Mouse (Mus musculus) liver, postnatal 0 days (tissue): Measurements from ENCODE around the gene Rad51b.
A peak's percentile ranks its signal among the peaks of the same experiment; 100 is the strongest.

Source experiments
- CTCF ChIP-seq: sonication (generic); IDR thresholded peaks from 2 replicates; pipeline ENCODE4 v1.5.1; 2016; ENCODE audit warnings: antibody characterized with exemption, low read depth
- EP300 ChIP-seq: IDR thresholded peaks from 2 replicates; pipeline ENCODE4 v1.6.1; 2016; ENCODE audit warnings: antibody characterized with exemption, low read depth, mild to moderate bottlenecking

- peak; percentile 46 for TF ChIP-seq CTCF
- TF ChIP-seq EP300 = no peak
These were observed 62.3 kb downstream of the Rad51b start for GRCm38 (mm10) chr12:79359404-79359803.
